Mouse (Mus musculus): ENCODE data around the gene Plekhb1.

The Plekhb1 gene

DNA sequence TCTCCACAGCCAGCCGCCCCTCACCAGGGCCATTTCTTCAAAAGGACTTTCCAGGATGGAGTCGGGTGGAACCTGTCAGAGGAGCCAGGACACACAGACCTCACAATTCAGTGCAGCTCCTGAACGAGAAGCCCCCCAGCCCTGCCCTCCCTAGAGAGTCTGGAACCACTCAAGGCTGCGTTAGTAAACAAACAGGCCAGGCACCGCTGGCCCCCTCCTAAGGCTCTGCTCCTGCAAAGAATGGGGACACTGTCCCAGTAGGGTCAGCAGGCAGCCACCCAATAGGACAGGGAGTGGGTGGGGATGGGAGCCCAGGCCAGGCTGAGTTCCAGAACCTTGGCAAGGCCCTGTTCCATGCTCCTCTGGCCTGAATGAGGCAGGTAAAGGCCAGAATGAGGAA is 5.5 kb downstream of the Plekhb1 start:
- DNase-seq, result peak; percentile 70

DNA sequence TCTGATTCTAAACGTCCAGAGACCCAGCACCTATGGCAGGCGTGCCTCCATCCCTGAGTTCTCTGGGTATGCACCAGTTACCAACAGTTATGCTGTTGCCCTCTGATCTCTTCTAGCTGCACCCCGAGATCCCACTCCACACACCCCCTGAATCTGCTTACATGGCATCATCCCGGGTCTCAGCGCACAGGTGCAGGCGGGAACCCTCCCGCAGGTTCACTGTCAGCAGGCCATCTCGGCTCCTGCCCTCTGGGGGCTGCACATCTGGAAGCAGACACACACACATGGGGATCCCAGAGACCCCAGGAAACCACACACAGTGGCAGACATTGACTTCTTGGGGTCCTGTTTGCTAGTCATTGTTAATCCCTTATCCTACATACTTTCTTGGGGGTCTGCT is 7.8 kb downstream of the Plekhb1 start:
- no peak for DNase-seq

DNA sequence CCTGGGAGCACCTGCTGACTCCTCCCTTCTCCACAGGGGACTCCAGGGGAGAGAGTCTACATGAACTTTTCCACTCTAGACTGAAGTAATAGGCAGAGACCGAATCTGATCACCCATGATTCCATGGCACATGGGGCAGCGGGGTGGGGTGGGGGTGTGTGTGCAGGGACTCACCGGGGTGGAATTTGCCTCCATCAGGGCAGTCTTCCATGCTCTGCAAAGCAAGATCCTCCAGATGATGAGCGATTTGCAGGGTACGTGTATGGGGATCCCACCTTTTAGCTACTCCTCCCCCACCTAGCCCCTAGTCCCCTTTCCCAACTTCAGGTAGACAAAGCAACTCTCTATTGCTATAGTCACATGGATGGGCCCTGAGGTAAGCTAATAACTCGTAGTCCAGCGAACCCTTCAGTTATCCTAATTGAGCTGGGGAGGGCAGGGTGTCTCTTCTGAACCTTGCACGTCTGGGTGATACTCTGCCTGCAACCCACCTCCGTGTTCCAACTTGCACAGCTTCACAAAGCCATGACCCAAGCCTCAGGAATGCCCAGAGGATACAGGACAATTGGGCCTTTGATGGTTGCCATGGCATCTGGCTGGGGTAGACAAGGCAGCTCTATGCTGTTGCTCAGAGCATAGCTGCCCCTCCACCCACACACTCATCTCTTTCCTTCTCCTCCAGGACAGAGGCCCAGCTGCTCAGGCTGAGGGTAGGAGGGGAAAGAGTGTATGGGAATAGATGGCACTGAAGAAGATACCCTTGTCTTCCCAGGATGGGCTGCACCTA is 8.5 kb downstream of the Plekhb1 start:
- DNase-seq, result peak; percentile 69

DNA sequence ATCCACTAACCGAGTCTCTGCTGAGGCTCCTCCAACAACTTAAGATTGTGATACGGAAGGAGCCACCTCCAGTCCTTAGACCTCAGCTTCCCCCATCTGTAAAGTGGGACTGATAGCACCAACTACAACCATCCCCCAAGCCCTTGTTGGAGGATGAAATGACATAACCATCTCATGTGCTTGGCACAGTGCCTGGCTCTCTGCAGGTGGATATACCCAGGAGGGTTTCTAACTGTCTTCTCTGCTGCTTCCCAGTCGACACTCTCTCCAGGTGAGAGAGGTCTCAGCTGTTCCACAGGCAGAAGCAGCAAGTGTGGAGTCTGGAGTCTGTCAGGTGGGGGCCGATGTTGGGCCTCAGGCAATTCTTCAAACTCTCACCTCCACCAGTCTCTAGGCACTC is 11.2 kb downstream of the Plekhb1 start:
- no peak for DNase-seq

DNA sequence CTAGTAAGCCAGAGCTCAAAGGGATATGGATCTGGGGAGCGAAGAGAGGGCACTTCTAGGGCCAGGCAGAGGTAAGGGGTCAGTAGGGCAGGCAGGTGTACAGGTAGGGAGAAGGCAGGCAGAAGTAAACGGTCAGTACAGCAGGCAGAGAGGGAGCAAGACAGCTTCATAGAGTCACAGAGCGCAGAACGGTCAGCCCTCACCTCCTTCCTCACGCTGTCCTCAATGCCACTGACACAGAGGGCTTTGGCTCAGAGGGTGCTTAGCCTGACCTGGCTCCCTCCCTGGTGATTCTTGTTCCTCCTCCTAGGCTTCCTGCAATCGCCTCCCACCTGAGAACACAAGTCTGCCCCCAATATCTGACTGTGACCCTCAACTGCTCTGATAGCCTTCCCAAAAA is 11.8 kb downstream of the Plekhb1 start:
- no peak for DNase-seq

DNA sequence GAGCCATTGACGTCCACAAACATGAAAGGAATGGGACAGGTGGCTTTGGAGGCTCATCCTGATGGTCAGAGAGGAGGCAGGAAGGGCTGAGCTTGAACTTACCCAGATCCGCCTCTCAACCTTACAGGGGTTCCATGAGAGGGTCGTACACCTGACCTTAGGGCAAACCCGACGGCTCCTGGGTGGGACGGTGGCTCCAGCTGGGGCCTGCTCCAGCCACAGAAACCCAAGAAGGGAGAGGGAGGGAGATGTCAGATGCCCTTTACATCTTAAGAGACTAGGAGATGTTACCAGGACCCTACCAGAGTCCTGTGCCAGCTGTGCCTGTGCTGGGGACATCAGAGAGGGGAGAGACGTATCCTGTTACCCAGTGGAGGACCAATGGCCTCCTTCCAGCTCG is 12.4 kb downstream of the Plekhb1 start:
- no peak for DNase-seq

DNA sequence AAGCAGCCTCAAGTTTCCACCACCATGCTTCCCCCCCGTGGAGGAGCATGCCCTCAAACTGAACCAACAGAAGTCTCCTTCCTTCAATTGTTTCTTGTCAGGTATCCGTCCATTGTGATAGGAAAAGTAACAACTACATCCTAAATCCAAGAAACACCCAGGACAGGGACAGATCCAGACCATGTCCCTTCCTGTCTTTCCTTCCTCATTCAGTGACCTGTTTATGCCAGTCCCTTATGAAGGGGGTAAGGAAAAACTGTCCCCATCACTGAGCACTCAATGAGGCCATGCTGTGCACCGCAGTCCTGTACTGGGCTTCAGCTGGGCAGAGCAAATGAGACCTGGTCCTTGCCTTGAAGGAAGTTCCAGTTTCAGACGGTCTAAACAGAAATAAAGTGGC is 13.1 kb downstream of the Plekhb1 start:
- DNase-seq, result no peak

DNA sequence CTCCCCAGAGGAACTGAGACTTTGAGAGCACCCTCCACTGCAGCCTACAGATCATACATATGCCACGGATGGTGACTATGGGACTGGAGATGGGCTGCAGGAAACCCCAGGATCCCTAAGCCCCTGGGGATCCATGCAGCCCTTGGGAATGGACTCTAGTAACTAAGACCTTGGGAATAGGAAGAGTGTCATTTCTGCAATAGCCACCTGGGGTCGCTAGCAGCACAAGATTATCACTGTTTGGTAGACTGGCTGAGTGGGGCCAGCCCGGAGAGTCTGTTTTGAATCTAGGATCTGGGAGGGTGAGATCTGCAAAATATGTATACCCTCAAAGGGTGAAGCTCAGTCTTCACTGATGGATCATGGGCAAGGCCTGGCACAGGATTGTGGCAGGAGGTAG is 17.1 kb downstream of the Plekhb1 start:
- DNase-seq, result peak; percentile 71

DNA sequence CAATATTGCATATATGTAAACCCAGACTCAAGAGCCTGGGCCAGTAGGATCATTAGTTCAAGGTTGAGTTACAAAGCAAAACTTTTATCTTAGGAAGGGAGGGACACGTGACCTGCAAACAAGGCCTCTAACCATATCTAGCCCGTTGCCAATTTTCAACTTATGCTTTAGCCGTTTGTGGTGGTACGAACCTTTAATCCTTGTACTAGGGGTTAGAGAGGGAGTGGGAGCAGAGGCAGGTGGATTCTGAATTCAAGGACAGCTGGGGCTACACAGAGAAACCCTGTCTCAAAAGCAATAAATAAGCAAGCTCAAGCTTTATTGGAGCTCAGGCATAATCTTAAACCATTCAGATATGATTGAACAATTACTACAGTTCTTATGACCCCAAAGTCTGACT is 19.8 kb downstream of the Plekhb1 start:
- DNase-seq, result no peak

DNA sequence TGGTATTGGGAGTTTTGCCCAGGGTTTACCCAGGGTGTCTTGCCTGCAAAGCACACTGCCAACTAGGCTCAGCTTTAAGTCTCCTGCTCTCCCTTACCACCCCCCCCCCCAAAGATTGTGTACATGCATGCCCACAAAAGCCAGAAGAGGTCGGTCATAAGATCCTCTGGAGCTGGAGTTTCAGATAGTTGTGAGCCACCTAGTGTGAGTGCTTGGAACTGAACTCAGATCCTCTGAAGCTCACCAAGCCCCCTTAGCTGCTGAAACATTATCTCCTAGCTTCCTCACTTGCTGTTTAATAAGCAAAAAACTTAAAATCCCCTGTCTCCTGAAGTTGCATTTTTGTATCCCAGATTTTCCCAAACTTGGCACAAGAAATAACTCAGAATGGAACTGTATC is 24.6 kb downstream of the Plekhb1 start:
- DNase-seq, result no peak

DNA sequence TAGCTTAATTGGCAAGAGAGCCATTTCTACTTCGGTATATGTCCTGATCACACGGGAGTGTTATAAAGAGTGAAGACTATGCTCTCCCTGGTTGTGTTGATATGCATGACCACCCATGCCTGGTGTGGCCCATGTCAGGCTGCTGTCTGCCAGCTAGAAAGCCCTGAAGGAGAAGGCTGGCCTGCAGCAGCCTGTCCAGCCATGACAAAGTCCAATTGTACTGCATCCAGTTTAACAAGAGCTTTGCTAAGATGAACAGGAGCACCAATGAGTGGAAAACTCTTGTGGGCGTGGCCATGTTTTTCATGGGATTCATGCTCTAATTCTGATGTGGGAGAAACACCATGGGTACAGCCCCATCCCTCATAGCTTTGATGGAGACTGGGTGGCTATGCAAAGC is 37.7 kb downstream of the Plekhb1 start:
- no peak for DNase-seq

DNA sequence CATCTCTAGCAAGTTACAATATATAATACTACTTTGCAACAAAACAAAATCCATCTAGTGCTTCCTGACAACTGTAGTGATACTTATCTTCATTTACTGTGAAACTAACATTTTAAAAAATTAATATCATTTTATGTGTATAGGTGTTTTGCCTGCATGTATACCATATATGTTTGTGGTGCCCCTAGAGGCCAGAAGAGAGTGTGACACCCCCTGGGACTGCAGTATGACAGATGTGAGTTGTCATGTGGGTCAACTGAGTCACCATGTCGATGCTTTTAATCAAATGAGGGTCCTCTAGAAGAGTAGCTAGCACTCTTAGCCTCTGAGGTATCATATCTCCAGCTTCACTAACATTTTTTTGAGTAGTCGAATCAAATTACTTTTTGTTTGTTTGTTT is 39.9 kb downstream of the Plekhb1 start:
- DNase-seq, result no peak

DNA sequence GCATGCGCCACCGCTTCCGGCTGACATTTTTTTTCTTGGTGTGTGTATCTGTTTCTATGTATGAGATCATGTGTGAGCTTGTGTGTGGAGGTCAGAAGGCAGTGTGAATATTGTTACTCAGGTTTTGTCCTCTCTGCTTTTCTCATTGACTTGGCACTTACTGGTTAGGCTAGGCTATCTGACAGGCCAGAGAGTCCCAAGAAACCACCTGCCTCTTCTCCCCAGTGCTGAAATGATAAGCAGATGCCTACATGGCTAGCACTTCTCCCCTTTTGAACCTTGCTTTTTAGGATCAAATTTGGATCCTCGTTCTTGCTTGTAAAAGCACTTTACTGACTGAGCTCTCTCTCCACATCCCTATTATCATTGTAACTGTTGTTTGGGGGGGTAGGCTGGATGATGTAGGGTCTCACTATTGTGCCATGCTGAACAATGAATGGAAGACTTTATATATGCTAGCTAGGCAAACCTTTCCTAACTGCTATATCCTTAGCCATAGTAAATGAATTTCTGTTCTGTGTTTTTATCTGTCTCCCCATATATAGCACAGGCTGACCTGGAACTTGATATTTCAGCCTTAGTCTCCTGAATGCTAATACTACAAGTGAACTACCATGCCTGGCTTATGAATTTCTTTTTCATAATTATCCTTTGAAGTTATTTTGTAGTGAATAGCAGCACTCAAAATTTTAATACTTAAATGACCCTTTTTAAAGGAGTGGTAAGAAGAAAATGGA is 45.9 kb downstream of the Plekhb1 start:
- no peak for DNase-seq

DNA sequence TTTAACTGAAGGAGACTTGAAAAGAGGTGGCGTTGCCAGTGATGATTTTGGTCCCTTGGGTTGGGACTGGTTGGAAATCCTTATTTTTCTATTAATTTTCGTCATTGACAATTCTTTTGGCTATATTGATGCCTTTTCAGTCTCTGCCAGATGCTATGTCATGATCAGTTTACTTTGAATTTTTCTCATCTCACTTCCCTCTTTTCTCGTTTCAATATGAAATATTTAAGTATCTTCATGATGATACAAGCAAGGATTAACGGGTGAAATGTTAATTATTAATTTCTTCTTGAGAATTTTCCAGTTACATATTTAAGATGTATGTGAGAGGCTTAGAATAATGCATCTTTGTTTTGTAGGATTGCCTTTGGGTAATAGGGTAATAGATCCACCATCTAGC is 53.3 kb downstream of the Plekhb1 start:
- no peak for DNase-seq

DNA sequence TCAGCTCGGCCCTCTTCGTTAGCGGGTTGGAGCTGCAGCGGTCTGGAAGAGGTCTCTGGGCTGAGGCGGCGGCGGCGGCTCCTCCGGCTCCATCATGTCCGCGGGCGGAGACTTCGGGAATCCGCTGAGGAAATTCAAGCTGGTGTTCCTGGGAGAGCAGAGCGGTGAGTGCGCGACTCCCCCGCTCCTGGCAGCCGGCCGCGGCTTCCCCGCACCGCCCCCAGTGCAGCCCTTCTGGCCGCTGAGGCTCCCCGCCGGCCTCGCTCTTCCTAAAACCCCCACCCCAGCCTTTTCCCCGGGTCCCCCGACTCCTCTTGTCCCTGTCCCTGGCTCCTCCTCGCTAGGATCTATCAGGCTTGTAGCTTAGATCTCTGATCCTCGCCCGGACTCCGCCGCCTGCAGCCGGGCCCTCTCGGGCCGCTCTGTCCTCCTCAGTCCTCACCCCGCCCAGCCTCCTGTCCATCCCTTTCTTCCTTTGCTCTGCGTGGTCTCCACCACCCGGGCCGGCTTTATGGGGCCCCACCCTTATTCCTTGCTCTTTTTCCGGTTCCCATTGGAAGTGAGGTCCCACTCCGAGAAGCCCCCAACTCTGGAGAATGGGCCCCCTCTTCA is 54.0 kb downstream of the Plekhb1 start, which contains the start of gene Mrpl48:
TSS of gene Mrpl48 (minus strand) at position 172 of the 612 bp plus-strand sequence.
- DNase-seq, result peak; percentile 72

DNA sequence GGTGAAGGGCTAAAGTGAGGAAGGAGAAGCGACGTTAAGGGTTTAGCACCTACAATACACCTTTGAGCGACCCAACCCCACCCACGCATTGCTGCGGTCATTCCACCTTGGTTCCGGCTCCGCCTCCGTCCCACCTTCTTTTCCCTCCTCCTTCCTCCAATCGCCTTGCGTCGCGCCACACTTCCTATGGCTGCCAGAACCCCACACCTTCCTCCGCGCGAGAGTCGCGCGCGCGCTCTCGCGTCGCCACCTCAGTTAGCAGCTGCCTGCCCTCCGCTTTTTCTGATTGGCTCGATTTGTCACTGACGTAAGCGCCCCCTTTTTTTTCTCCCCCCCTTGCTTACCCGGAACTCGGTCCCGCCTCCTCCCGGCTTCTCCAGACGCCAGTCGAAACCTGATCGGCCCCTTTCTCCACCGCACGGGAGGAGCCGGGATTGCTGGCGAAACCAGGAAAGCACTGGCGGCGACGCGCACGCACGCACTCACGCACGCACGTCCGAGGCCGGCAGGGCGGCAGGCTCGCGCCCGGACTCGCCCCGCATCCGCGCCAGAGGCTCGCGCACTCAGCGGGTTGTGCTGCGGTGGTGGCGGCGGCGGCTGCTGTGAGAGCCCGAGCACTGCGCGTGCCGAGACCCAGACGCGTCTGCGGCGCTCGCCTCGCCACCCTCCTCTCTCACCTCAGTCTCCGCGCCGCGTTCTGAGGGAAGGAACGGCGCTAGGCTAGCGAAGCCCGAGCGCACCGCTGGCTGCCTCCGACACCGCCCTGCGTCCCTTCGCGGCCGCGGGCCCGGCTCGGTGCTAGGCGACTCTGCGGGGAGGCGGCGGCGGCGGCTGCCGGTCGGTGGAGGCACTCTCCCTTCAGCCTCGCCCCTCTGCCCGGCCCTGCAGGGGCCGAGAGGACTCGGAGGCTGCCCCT is 54.7 kb downstream of the Plekhb1 start, which contains the start of gene Rab6a:
TSS of gene Rab6a (plus strand) at position 197 of the 916 bp plus-strand sequence.
- peak; percentile 99 for DNase-seq

DNA sequence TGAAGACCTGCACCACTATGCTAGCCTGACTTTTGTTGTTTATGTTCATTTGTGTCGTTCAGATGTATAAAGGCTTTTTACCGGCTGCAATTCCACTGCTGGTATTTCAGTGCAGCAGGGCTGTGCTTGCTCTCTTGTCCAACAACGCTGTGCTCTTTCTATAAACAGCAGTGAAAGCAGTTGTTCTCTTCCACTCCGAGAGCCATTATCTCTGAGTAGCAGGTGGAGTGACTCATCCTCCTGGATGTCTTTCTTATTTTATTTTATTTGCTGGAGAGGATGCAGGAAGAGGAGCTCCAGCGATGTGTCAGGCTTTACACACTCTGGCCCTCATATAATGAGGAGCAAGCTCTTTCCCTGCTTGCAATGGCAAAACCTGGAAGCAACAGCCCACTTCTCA is 62.0 kb downstream of the Plekhb1 start:
- peak; percentile 63 for DNase-seq

DNA sequence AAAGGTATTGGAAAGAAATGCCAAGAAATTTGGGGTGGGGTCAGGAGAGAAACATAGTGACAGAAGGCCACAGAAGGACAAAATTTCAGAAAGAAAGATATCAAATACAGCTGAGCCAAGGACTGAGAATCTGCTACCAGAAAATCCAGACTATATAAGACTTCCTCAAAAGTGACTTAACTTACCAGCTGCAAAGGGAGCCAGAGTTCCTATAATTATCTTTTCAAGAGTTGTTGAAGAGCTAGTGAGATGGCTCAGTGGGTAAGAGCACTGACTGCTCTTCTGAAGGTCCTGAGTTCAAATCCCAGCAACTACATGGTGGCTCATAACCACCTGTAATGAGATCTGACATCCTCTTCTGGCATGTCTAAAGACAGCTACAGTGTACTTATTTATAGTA is 68.9 kb downstream of the Plekhb1 start:
- no peak for DNase-seq

Data from right cerebral cortex, adult 18-20 months (tissue).